Mouse (Mus musculus) erythroblast, embryonic 14.5 days (primary cell): ENCODE measurements around the gene Nmt2.

ENCODE experiments used
- GATA1 ChIP-seq: IDR thresholded peaks from 2 replicates; pipeline ENCODE4 v1.6.1; 2012; ENCODE audit warnings: low read length, inconsistent platforms, mixed read lengths
- TAL1 ChIP-seq: IDR thresholded peaks from 3 replicates; pipeline ENCODE4 v1.6.1; 2012; ENCODE audit warnings: low read length, inconsistent platforms, mixed read lengths

DNA sequence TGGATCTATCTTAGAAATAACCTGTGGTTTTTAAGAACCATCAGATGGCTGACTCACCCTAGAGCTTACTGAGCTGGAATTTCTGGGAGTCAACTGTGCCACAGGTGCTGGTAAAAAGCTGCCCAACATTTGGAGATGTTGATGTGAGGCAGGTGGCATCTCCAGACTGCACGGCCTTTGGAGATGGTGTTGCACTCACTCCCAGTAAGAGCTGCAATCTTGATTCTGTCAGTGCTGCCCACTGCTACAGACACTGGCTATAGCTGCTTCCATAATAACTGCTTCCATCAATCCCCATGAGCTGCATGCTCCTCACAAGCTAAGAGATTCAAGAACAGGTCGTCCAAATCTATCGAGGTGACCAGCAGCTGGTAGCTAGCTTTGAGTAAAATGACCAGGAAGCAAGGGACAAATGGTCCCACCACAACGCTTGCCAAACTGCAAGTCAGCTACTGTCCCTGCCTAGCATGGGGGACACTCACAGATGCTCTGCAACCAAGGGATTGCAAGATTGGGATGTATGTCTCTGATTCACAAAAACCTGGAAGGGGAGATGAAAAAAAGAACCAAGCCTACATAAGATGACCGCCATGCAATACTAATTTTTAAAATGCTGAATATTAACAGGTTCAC, 47.2 kb downstream of the Nmt2 start:
- TF ChIP-seq GATA1 = no peak
- TF ChIP-seq TAL1 = no peak
